Mouse (Mus musculus): ENCODE measurements around the gene Mtch1. TPM values are rescaled to one million over a fixed set of nuclear protein-coding genes. Genes with fewer than 3 reads are reported as not detected.

The Mtch1 gene
- polyA plus RNA-seq, 1 experiment, result 134 TPM

DNA sequence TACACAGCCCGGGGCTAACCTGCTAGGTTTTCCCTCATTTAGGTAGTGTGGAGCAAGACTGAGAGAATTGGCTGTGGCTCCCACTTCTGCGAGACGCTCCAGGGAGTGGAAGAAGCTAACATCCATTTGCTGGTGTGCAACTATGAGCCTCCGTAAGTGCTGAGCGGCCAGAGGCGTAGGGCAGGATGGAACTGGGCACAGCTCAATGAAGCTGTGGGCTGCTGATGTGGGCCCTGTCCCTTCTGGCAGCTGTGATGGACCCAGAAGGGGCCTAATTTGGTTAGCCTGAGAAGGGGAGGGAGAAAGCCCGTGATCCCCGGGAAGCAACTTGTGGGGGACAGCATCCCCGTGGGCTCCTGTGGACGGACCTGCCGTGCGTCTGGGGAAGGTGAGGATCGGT is 21.9 kb downstream of the Mtch1 start:
- Histone ChIP-seq H3K27me3 (ENCODE audit: control insufficient read depth, insufficient read depth, low read length, poor library complexity, severe bottlenecking) (no peaks in the 10 kb centered on the region), H3K4me1 (ENCODE audit: control insufficient read depth, insufficient read depth, low read length) (peaks cover 4% of the 10 kb centered on the region), H3K9ac (ENCODE audit: low read depth, poor library complexity, severe bottlenecking) (0 out of 2 replicates have a peak overlapping the region, but pooled peaks have one; percentile 11)

DNA sequence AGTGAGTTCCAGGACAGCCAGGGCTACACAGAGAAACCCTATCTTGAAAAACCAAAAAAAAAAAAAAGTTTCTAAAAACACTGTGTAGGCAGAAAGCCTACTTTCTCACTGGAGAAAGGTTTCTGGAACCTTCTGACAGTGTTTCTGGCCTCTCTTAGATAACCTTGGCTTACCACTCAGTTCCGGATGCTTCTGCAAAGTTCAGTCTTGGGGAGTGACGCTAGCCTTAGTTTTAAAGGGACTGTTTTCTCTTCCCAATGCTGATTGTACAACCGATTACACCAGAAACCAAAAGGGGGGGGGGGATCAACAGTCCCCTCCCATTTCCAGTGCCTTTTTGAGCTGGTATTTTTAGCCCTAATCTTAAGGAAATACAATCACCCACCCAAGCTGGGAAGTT is 24.1 kb downstream of the Mtch1 start:
- no peaks in the 10 kb centered on the region for H3K9me3 ChIP-seq (replicated peaks; ENCODE audit: control insufficient read depth, insufficient read depth, low read length, poor library complexity, severe bottlenecking)
- no peaks in the 10 kb centered on the region for H3K27me3 ChIP-seq (ENCODE audit: control insufficient read depth, insufficient read depth, low read length, poor library complexity, severe bottlenecking)
- no peak overlapping the region for H3K9ac ChIP-seq (ENCODE audit: low read depth, poor library complexity, severe bottlenecking)
- H3K27ac ChIP-seq (ENCODE audit: insufficient read depth, low read length), result no peak overlapping the region
- no peak overlapping the region for H3K4me3 ChIP-seq (ENCODE audit: low read depth, low read length)
- peaks cover 4% of the 10 kb centered on the region for H3K4me1 ChIP-seq (ENCODE audit: control insufficient read depth, insufficient read depth, low read length)
- H3K36me3 ChIP-seq (ENCODE audit: control insufficient read depth, insufficient read depth, low read length, poor library complexity, severe bottlenecking), result no peaks in the 10 kb centered on the region
- TF ChIP-seq EP300 (IDR thresholded peaks at IDR 0.05; ENCODE audit: insufficient read depth, low read depth, low read length), result no peak

More for the DNA sequence above, 21.9 kb downstream of the Mtch1 start:
- TF ChIP-seq CTCF (IDR thresholded peaks at IDR 0.05; ENCODE audit: low read depth, low read length), result no peak
- TF ChIP-seq EP300 (IDR thresholded peaks at IDR 0.05; ENCODE audit: insufficient read depth, low read depth, low read length), result 0 out of 2 replicates have a peak, but pooled peaks have one; percentile 9
- Histone ChIP-seq H3K4me3 (ENCODE audit: low read depth, low read length) (no peak overlapping the region), H3K9me3 (replicated peaks; ENCODE audit: control insufficient read depth, insufficient read depth, low read length, poor library complexity, severe bottlenecking) (no peaks in the 10 kb centered on the region), H3K36me3 (ENCODE audit: control insufficient read depth, insufficient read depth, low read length, poor library complexity, severe bottlenecking) (no peaks in the 10 kb centered on the region), H3K27ac (ENCODE audit: insufficient read depth, low read length) (no peak overlapping the region)

DNA sequence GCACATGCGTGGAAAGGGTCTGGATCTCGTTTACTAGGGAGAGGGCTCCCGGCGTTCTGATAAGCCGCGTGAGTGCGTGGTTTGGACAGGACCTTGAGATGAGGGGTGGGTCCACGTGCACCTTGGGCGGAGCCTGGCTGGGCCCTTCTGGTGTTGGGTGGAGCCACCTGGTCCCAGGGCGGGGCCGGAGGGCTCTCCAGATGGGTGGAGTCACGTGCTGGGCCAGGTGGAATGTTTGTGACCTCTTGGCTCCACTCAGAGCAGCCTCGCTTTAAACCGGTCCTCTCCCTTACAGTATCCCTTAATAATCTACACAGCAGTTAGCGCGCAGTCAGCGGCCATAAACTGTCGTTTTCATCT is 25.2 kb downstream of the Mtch1 start:
- H3K27me3 ChIP-seq (ENCODE audit: control insufficient read depth, insufficient read depth, low read length, poor library complexity, severe bottlenecking), result no peaks in the 10 kb centered on the region
- no peaks in the 10 kb centered on the region for H3K36me3 ChIP-seq (ENCODE audit: control insufficient read depth, insufficient read depth, low read length, poor library complexity, severe bottlenecking)
- peak overlapping the region; percentile 57 for H3K4me3 ChIP-seq (ENCODE audit: low read depth, low read length)
- no peak for TF ChIP-seq CTCF (IDR thresholded peaks at IDR 0.05; ENCODE audit: low read depth, low read length)
- TF ChIP-seq EP300 (IDR thresholded peaks at IDR 0.05; ENCODE audit: insufficient read depth, low read depth, low read length), result peak; percentile 86
- H3K27ac ChIP-seq (ENCODE audit: insufficient read depth, low read length), result peak overlapping the region; percentile 22; the same call in 1 of the 2 replicates
- H3K4me1 ChIP-seq (ENCODE audit: control insufficient read depth, insufficient read depth, low read length), result peaks cover 2% of the 10 kb centered on the region
- peak overlapping the region; percentile 28 for H3K9ac ChIP-seq (ENCODE audit: low read depth, poor library complexity, severe bottlenecking)
- no peaks in the 10 kb centered on the region for H3K9me3 ChIP-seq (replicated peaks; ENCODE audit: control insufficient read depth, insufficient read depth, low read length, poor library complexity, severe bottlenecking)

DNA sequence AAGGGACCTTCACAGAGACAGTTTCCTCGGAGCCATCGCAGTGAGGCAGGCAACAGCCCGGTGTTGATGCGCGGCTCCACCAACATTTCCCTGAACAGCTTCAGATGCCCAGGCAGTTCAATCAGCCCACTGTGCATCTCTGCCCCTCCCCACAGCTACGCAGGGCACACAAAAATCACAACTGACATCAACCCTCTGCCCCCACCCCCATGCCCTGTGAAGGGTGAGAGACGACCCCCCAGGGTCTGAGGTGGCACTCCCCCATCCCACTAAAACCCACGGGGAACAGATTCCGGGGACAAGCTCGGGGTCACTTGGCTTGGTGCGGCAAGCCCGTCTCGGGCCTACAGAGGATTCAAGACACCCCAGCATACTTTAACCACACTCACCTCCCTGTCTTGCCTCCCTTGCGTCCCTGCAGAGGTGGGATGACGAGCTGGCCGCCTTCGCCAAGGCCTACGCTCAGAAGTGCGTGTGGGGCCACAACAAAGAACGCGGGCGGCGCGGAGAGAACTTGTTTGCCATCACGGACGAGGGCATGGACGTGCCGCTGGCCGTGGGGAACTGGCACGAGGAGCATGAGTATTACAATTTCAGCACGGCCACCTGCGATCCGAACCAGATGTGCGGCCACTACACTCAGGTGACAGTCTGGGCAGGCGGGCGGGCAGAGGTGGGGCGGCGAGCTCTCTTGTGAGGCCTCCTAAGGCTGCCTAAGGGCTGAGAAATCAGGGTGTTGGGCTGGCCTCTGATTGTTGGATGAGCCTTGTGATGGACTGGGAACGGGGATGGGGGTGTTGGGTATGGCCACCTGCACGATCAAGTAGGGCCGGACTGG is 25.8 kb downstream of the Mtch1 start:
- Histone ChIP-seq H3K27ac (ENCODE audit: insufficient read depth, low read length) (no peak overlapping the region), H3K9ac (ENCODE audit: low read depth, poor library complexity, severe bottlenecking) (peak overlapping the region; percentile 28), H3K4me1 (ENCODE audit: control insufficient read depth, insufficient read depth, low read length) (peaks cover 2% of the 10 kb centered on the region), H3K36me3 (ENCODE audit: control insufficient read depth, insufficient read depth, low read length, poor library complexity, severe bottlenecking) (no peaks in the 10 kb centered on the region), H3K27me3 (ENCODE audit: control insufficient read depth, insufficient read depth, low read length, poor library complexity, severe bottlenecking) (no peaks in the 10 kb centered on the region), H3K4me3 (ENCODE audit: low read depth, low read length) (peak overlapping the region; percentile 57), H3K9me3 (replicated peaks; ENCODE audit: control insufficient read depth, insufficient read depth, low read length, poor library complexity, severe bottlenecking) (no peaks in the 10 kb centered on the region)
- TF ChIP-seq POLR2A (IDR thresholded peaks at IDR 0.05; ENCODE audit: insufficient read depth, low read length), result no peak
- TF ChIP-seq CTCF (IDR thresholded peaks at IDR 0.05; ENCODE audit: low read depth, low read length), result no peak
- TF ChIP-seq EP300 (IDR thresholded peaks at IDR 0.05; ENCODE audit: insufficient read depth, low read depth, low read length), result no peak

DNA sequence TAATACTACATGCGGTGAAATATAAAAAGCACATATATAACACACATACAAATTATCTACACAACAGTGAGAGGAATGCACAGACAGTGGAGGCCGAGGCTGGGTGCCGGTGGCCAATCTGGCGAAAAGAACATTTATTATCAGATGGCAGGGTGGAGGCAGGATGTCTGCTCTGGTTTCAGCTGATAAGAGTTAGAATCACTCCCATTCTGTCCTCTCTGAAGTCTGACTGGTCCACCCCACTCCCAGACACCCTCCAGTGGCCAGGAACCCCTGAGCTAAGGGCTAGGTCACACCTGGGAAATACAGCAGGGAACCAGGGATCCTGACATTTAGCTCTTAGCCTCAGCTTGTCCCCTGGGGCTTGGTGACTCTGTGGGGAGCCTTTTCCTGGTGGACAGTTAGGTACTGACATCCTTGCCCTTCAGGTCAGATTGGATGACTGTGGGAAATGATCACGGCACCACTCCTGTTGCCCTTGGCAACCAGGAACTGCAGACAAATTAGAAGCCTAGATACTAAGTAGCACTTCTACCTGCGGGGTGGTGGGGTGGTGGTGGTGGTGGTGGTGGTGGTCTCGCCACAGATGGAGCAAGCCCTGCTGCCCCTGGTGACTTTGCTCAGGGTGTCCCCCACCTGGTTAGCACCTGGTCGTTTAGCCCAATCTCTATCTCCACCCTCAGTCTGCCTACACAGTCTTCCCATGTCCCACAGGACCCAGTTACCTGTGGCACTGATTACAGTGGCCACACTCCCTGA is 27.7 kb downstream of the Mtch1 start:
- peaks cover 2% of the 10 kb centered on the region for H3K4me1 ChIP-seq (ENCODE audit: control insufficient read depth, insufficient read depth, low read length)
- H3K27me3 ChIP-seq (ENCODE audit: control insufficient read depth, insufficient read depth, low read length, poor library complexity, severe bottlenecking), result no peaks in the 10 kb centered on the region
- no peak overlapping the region for H3K9ac ChIP-seq (ENCODE audit: low read depth, poor library complexity, severe bottlenecking)
- H3K27ac ChIP-seq (ENCODE audit: insufficient read depth, low read length), result no peak overlapping the region
- no peaks in the 10 kb centered on the region for H3K36me3 ChIP-seq (ENCODE audit: control insufficient read depth, insufficient read depth, low read length, poor library complexity, severe bottlenecking)
- TF ChIP-seq CTCF (IDR thresholded peaks at IDR 0.05; ENCODE audit: low read depth, low read length), result no peak
- TF ChIP-seq EP300 (IDR thresholded peaks at IDR 0.05; ENCODE audit: insufficient read depth, low read depth, low read length), result no peak
- TF ChIP-seq POLR2A (IDR thresholded peaks at IDR 0.05; ENCODE audit: insufficient read depth, low read length), result no peak
- H3K4me3 ChIP-seq (ENCODE audit: low read depth, low read length), result no peak overlapping the region
- no peaks in the 10 kb centered on the region for H3K9me3 ChIP-seq (replicated peaks; ENCODE audit: control insufficient read depth, insufficient read depth, low read length, poor library complexity, severe bottlenecking)

DNA sequence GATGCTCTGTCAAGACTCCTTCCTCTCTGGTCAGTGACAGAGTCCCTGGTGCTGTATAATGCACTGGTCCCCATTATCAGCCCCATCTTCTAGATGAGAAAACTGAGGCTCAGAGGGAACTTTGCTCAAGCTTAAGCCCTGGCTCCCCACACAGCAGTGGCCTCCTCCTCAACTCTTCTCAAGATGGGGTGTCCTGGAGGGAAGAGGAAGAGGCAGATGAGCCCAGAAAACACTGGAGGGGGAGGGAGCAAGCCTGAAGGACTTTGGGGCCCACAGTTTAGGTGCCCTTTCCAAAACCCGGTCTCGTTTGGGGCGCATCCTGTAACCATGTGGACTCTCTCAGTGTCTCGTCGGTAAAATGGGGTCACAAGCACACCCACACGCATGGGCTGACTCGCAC is 28.3 kb downstream of the Mtch1 start:
- no peak overlapping the region for H3K27ac ChIP-seq (ENCODE audit: insufficient read depth, low read length)
- no peaks in the 10 kb centered on the region for H3K9me3 ChIP-seq (replicated peaks; ENCODE audit: control insufficient read depth, insufficient read depth, low read length, poor library complexity, severe bottlenecking)
- H3K4me1 ChIP-seq (ENCODE audit: control insufficient read depth, insufficient read depth, low read length), result peaks cover 2% of the 10 kb centered on the region
- H3K4me3 ChIP-seq (ENCODE audit: low read depth, low read length), result no peak overlapping the region
- TF ChIP-seq EP300 (IDR thresholded peaks at IDR 0.05; ENCODE audit: insufficient read depth, low read depth, low read length) (no peak), POLR2A (IDR thresholded peaks at IDR 0.05; ENCODE audit: insufficient read depth, low read length) (no peak), CTCF (IDR thresholded peaks at IDR 0.05; ENCODE audit: low read depth, low read length) (no peak)
- no peaks in the 10 kb centered on the region for H3K27me3 ChIP-seq (ENCODE audit: control insufficient read depth, insufficient read depth, low read length, poor library complexity, severe bottlenecking)
- no peak overlapping the region for H3K9ac ChIP-seq (ENCODE audit: low read depth, poor library complexity, severe bottlenecking)
- no peaks in the 10 kb centered on the region for H3K36me3 ChIP-seq (ENCODE audit: control insufficient read depth, insufficient read depth, low read length, poor library complexity, severe bottlenecking)
